Mouse (Mus musculus) intestine, embryonic 15.5 days (tissue): Measurements from ENCODE around the gene Olfr178. TPM values are rescaled to one million over a fixed set of nuclear protein-coding genes. Genes with fewer than 3 reads are reported as not detected.

Experiments used
- ATAC-seq: fragments of 200-750 bp; cut with Nextera tagmentation; 2 replicates; pipeline ENCODE4 v1.8.0; 2017; ENCODE audit warnings: moderate TSS enrichment, moderate library complexity
- H3K27ac ChIP-seq: fragments of 300-500 bp; sonication (generic); 2 replicates; pipeline ENCODE4 v1.5.1; 2015; ENCODE audit warnings: mild to moderate bottlenecking, inconsistent platforms
- H3K27me3 ChIP-seq: fragments of 300-500 bp; sonication (generic); replicated peaks from 2 replicates; pipeline ENCODE4 v1.6.1; 2015; ENCODE audit warnings: inconsistent platforms
- H3K36me3 ChIP-seq: fragments of 300-500 bp; sonication (generic); 2 replicates; pipeline ENCODE4 v1.6.1; 2015; ENCODE audit warnings: inconsistent platforms
- H3K4me1 ChIP-seq: fragments of 300-500 bp; sonication (generic); replicated peaks from 2 replicates; pipeline ENCODE4 v1.6.1; 2015; ENCODE audit warnings: inconsistent platforms
- H3K4me2 ChIP-seq: fragments of 300-500 bp; sonication (generic); replicated peaks from 2 replicates; pipeline ENCODE4 v1.6.1; 2015; ENCODE audit warnings: mild to moderate bottlenecking, inconsistent platforms
- H3K4me3 ChIP-seq: fragments of 300-500 bp; sonication (generic); replicated peaks from 2 replicates; pipeline ENCODE4 v1.5.1; 2015; ENCODE audit warnings: inconsistent platforms
- H3K9ac ChIP-seq: fragments of 300-500 bp; sonication (generic); 2 replicates; pipeline ENCODE4 v1.6.1; 2015; ENCODE audit warnings: inconsistent platforms
- H3K9me3 ChIP-seq: fragments of 300-500 bp; sonication (generic); 2 replicates; pipeline ENCODE4 v1.6.1; 2016; ENCODE audit warnings: inconsistent platforms
- WGBS: fragments of 180-500 bp; shearing (Covaris S2); methylation state at CpG from one replicate; pipeline ENCODE4 v1.1.7; 2015; 5-methylcytosine and 5-hydroxymethylcytosine counted together
- polyA plus RNA-seq: library from polyadenylated mRNA; unstranded; fragments of >200 nt; fragmentation: Nextera tagmentation; extraction: Ambion mirVana; gene quantifications from 2 replicates; pipeline ENCODE4 v1.2.1, GENCODE M21; 2015

Olfr178 gene
- polyA plus RNA-seq: not detected in 2 replicates

DNA sequence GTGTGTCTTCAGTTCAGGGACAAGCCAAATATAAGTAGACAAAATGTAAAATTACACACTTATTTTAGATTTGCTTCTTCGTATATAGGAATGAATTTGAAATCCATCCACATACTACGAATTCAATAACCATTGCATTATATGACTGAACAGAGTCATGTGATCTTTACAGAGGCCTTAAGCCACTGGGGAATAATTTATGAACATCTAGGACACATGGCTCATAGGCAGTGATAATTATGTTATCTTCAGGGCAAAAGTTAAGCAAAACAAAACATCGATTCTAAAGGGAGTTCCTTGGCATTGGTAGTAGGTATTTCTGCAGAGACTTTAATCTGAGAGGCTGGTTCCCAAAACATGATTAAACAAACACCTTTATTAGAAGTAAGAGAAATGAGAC is at the start of gene Olfr178:
Gene Olfr178 (minus strand): TSS at position 101 of the 400 bp plus-strand sequence.
- H3K9me3 ChIP-seq: no peaks in the 10 kb centered on the region
- H3K27ac ChIP-seq: no peak within 1 kb of the TSS
- ATAC-seq: no peak
- no peak within 1 kb of the TSS for H3K4me2 ChIP-seq
- 89% methylated on average over 3 of the region's 3 CpGs for WGBS
- no peak within 1 kb of the TSS for H3K9ac ChIP-seq
- no peak within 1 kb of the TSS for H3K4me3 ChIP-seq
- H3K27me3 ChIP-seq: no peaks in the 10 kb centered on the region
- no peaks in the 10 kb centered on the region for H3K4me1 ChIP-seq
- H3K36me3 ChIP-seq: no peaks in the 10 kb centered on the region

DNA sequence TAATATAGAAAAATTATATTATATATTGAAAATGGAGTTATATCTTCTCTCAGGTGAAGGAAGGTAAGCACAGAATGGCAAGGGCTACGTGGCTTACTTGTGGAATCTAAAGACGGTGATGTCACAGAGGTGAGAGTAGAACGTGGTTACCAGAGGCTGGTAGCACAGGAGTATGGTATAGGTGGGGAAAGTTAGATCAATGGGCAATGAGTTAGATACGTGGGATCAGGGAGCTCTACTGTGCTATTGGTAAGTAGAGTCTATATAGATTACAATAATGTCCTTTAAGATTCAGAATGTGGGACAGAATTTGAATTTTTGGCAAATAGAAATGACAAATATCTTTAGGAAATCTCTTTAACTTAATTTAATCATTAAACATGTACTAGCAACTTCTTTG is 37.4 kb upstream of the Olfr178 start, which contains the start of gene Olfr180:
Gene Olfr180 (minus strand): TSS at position 101 of the 400 bp plus-strand sequence.
- WGBS: 77% methylated on average over 4 of the region's 4 CpGs
- Histone ChIP-seq H3K36me3 (no peaks in the 10 kb centered on the region), H3K4me2 (no peak within 1 kb of the TSS), H3K9ac (no peak within 1 kb of the TSS), H3K4me1 (no peaks in the 10 kb centered on the region), H3K27ac (no peak within 1 kb of the TSS), H3K27me3 (no peaks in the 10 kb centered on the region), H3K9me3 (no peaks in the 10 kb centered on the region), H3K4me3 (no peak within 1 kb of the TSS)
- no peak for ATAC-seq

DNA sequence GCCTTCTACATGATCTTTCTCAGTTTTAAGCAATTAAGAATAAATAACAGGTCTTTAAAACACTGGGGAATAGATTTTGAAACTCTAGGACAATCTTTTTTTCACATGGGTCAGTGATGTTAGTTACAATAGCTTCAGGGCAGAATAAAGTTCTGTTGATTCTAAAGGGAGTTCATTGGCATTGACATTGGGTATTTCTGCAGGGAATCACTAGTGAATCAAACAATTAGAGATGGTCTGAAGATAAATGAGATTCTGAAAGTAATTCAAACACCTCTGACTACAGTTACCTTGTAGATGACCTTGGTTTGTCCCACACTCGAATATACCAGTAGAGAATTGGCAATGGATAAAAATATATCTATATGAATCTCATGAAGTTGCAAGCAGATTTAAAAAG is 36.8 kb upstream of the Olfr178 start, which contains the start of gene Olfr181:
Gene Olfr181 (minus strand): TSS at position 101 of the 400 bp plus-strand sequence.
- no peak within 1 kb of the TSS for H3K4me2 ChIP-seq
- 63% methylated on average over 1 of the region's 1 CpGs for WGBS
- H3K27ac ChIP-seq: no peak within 1 kb of the TSS
- H3K9ac ChIP-seq: no peak within 1 kb of the TSS
- no peaks in the 10 kb centered on the region for H3K9me3 ChIP-seq
- H3K4me3 ChIP-seq: no peak within 1 kb of the TSS
- no peaks in the 10 kb centered on the region for H3K27me3 ChIP-seq
- ATAC-seq: no peak
- no peaks in the 10 kb centered on the region for H3K4me1 ChIP-seq
- H3K36me3 ChIP-seq: no peaks in the 10 kb centered on the region

DNA sequence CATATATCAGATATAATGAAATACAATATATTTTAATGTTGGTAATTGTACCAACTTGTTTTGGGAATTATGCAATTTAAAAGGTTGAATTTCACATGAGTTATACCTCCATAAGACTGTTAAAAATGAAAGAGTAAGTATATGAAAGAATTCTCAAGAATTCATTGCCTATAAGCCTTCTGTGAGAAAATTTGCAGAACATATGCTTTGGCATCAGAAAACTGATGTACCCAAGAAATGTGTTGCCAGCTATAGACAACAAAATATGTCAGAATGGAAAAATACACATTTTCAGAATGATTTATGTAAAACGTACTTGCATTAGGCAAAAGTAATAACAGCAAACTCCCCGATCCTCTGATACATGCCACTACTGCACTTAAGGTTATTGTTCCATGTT is 7.4 kb downstream of the Olfr178 start:
- H3K27ac ChIP-seq: no peak overlapping the region
- no peak overlapping the region for H3K4me3 ChIP-seq
- H3K9ac ChIP-seq: no peak overlapping the region
- H3K4me2 ChIP-seq: no peak overlapping the region
- no peaks in the 10 kb centered on the region for H3K9me3 ChIP-seq
- 94% methylated on average over 2 of the region's 2 CpGs for WGBS
- H3K4me1 ChIP-seq: no peaks in the 10 kb centered on the region
- no peaks in the 10 kb centered on the region for H3K27me3 ChIP-seq
- no peak for ATAC-seq
- no peaks in the 10 kb centered on the region for H3K36me3 ChIP-seq

- no peak within 1 kb of the TSS for H3K4me2 ChIP-seq
- no peaks in the 10 kb centered on the region for H3K27me3 ChIP-seq
- 42% methylated on average over 1 of the region's 1 CpGs for WGBS
- no peak within 1 kb of the TSS for H3K27ac ChIP-seq
- no peak within 1 kb of the TSS for H3K9ac ChIP-seq
- H3K4me3 ChIP-seq: no peak within 1 kb of the TSS
- H3K36me3 ChIP-seq: no peaks in the 10 kb centered on the region
- no peaks in the 10 kb centered on the region for H3K4me1 ChIP-seq
- no peaks in the 10 kb centered on the region for H3K9me3 ChIP-seq
- ATAC-seq: no peak
These were observed 17.2 kb downstream of the Olfr178 start, which contains the start of gene Olfr177 for GRCm38 (mm10) chr16:58874668-58875067. TSS of gene Olfr177 (minus strand) at chr16:58874768.

DNA sequence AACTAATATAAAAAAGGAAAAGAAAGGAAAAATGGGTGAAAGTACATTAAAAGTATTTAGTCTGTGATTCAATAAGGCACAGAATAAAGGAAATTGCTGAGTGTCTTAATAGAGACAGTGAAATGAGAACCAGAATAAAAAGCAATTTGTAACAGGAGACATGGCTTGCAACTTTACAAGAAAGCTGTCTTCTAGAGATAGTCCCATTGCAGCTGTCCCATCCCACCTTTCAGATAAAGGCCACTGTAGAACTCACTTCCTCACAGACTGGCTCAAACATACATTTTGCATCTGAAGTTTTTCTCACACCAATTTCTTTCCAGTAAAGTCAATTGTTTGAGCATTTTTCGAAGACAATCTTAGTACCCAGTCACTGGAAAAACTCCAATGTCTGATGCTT is 30.4 kb downstream of the Olfr178 start:
- H3K36me3 ChIP-seq: no peaks in the 10 kb centered on the region
- H3K4me1 ChIP-seq: no peaks in the 10 kb centered on the region
- ATAC-seq: no peak
- H3K27ac ChIP-seq: no peak overlapping the region
- no peak overlapping the region for H3K4me3 ChIP-seq
- H3K9ac ChIP-seq: no peak overlapping the region
- no peaks in the 10 kb centered on the region for H3K9me3 ChIP-seq
- no peak overlapping the region for H3K4me2 ChIP-seq
- WGBS: 70% methylated on average over 1 of the region's 1 CpGs
- no peaks in the 10 kb centered on the region for H3K27me3 ChIP-seq

DNA sequence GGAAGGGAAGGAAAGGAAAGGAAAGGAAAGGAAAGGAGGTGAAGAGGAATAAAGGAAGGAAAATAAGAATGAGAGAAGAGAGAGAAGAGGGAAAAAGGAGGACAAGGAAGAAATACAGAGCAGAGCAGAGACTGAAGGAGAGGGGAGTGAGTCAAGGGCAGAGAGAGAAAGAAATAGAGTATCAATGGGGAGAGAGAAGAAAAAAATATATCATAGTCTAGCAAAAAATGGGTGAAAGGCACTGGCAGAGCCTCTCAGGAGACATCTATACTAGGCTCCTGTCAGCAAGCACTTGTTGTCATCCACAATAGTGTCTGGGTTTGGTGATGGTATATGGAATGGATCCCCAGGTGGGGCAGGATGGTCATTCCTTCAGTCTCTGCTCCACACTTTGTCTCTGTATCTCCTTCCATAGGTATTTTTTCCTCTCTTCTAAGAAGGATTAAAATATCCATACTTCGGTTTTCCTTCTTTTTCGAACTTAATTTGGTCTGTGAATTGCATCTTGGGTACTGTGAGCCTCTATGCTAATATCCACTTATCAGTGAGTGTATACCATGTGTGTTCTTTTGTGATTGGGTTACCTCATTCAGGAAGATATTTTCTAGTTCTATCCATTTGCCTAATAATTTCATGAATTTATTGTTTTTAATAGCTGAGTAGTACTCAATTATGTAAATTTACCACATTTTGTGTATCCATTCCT is 31.7 kb downstream of the Olfr178 start:
- no peak overlapping the region for H3K4me2 ChIP-seq
- no peak overlapping the region for H3K9ac ChIP-seq
- H3K4me3 ChIP-seq: no peak overlapping the region
- no peak overlapping the region for H3K27ac ChIP-seq
- H3K9me3 ChIP-seq: no peaks in the 10 kb centered on the region
- ATAC-seq: no peak
- no peaks in the 10 kb centered on the region for H3K36me3 ChIP-seq
- no peaks in the 10 kb centered on the region for H3K4me1 ChIP-seq
- 88% methylated on average over 2 of the region's 2 CpGs for WGBS
- no peaks in the 10 kb centered on the region for H3K27me3 ChIP-seq

Other genes with a start within 250 kb of the Olfr178 start
- 58.4 and 71.3 TPM in 2 replicates for gene Cpox, start 221.8 kb downstream of the Olfr178 start, polyA plus RNA-seq
- gene Gpr15, start 173.0 kb downstream of the Olfr178 start, polyA plus RNA-seq: 0.14 TPM in 1 of 2 replicates, not detected in the other
- 95.7 and 97.6 TPM in 2 replicates for gene Cldnd1, start 164.2 kb downstream of the Olfr178 start, polyA plus RNA-seq
- gene Olfr172, start 128.9 kb downstream of the Olfr178 start, polyA plus RNA-seq: not detected in 2 replicates
- not detected in 2 replicates for gene Olfr173, start 91.8 kb downstream of the Olfr178 start, polyA plus RNA-seq
- gene Olfr175-ps1, start 65.3 kb downstream of the Olfr178 start, polyA plus RNA-seq: not detected in 2 replicates
- gene Olfr177, start 17.3 kb downstream of the Olfr178 start, polyA plus RNA-seq: not detected in 2 replicates
- gene Olfr181, start 36.7 kb upstream of the Olfr178 start, polyA plus RNA-seq: not detected in 2 replicates
- gene Olfr180, start 37.3 kb upstream of the Olfr178 start, polyA plus RNA-seq: not detected in 2 replicates
- gene Olfr183, start 103.3 kb upstream of the Olfr178 start, polyA plus RNA-seq: not detected in 2 replicates
- not detected in 2 replicates for gene Olfr186, start 138.2 kb upstream of the Olfr178 start, polyA plus RNA-seq
- gene Olfr187, start 147.7 kb upstream of the Olfr178 start, polyA plus RNA-seq: not detected in 2 replicates
- gene Olfr190, start 185.9 kb upstream of the Olfr178 start, polyA plus RNA-seq: not detected in 2 replicates
- not detected in 2 replicates for gene Olfr191, start 197.8 kb upstream of the Olfr178 start, polyA plus RNA-seq
- not detected in 2 replicates for gene Olfr193, start 219.8 kb upstream of the Olfr178 start, polyA plus RNA-seq
- not detected in 2 replicates for gene Olfr194, start 229.0 kb upstream of the Olfr178 start, polyA plus RNA-seq